Mouse (Mus musculus) megakaryocyte progenitor cell, adult 5-6 weeks (primary cell): ENCODE results near the gene Retsat. TPM values are rescaled to one million over a fixed set of nuclear protein-coding genes. Genes with fewer than 3 reads are reported as not detected.

Experiments used
- ATAC-seq: replicated peaks from 2 replicates; pipeline ENCODE4 v1.8.0; 2016; ENCODE audit warnings: mild to moderate bottlenecking, moderate TSS enrichment, inconsistent platforms; ENCODE audit not compliant: poor library complexity
- total RNA-seq, 2 experiments: library from RNA; stranded (forward) in 1 of 2; stranded (reverse) in 1 of 2; fragments of 157-497, 149-512 nt in 1 of 2; fragments of 200-1000 nt in 1 of 2; gene quantifications; 2 replicates each; pipeline versions ENCODE4 v1.2.3 to v1.2.4; 2015 to 2017

The Retsat gene
- total RNA-seq, 2 experiments from 2014 or later: 20.3 to 27.5 TPM

DNA sequence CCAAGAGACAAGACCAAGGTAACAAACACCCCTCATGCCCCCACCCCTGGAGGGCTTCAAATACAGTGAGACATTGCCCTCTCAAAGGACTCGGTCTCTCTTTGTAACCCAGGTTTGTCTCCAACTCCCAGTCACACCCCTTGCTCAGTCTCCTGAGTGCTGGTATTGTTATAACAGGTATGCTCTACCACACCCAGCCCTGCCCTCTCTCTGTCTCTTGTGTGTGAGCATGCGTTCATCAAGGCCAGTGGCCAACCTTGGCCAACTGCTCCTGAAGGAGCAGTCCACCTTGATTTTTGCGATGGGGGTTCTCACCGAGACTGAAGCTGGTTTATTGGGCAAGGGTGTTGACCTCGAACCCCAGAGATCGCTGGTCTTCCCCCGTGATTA is 57.8 kb downstream of the Retsat start:
- ATAC-seq: no peak

DNA sequence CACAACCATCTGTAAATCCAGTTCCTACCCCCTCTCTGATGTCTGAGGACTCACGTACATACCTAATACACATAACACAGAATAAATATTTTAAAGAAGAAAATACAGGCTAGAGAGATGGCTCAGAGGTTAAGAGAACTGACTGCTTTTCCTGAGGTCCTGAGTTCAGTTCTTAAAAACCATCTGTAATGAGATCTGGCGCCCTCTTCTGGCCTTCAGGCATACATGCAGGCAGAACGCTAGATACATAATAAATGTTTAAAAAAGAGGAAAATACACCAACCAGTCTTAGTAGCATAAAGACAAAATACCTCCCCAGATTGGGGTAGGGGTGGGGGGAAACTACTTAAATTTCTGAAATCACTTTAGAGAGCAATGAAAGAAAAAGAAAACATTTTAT is 59.7 kb downstream of the Retsat start:
- ATAC-seq: no peak

Other genes starting within 250 kb of the Retsat start
- gene Tmem150a, start 243.0 kb upstream of the Retsat start, total RNA-seq (2015): 1.1 and 1.2 TPM in 2 replicates
- gene Tmem150a, start 243.0 kb upstream of the Retsat start, total RNA-seq (2017): 0.33 TPM in 1 of 2 replicates, not detected in the other
- gene Rnf181, start 231.5 kb upstream of the Retsat start, total RNA-seq (2015): 65.5 and 87.8 TPM in 2 replicates
- 51.4 and 53.7 TPM in 2 replicates for gene Rnf181, start 231.5 kb upstream of the Retsat start, total RNA-seq (2017)
- 39.1 and 70.3 TPM in 2 replicates for gene Vamp5, start 218.0 kb upstream of the Retsat start, total RNA-seq (2015)
- 13.0 and 34.9 TPM in 2 replicates for gene Vamp5, start 218.0 kb upstream of the Retsat start, total RNA-seq (2017)
- gene Vamp8, start 207.8 kb upstream of the Retsat start, total RNA-seq (2015): 240 and 247 TPM in 2 replicates
- 267 and 283 TPM in 2 replicates for gene Vamp8, start 207.8 kb upstream of the Retsat start, total RNA-seq (2017)
- gene Ggcx, start 184.2 kb upstream of the Retsat start, total RNA-seq (2015): 11.2 and 11.6 TPM in 2 replicates
- gene Ggcx, start 184.2 kb upstream of the Retsat start, total RNA-seq (2017): 6.7 and 8.5 TPM in 2 replicates
- 342 and 403 TPM in 2 replicates for gene Mat2a, start 158.9 kb upstream of the Retsat start, total RNA-seq (2015)
- 192 and 230 TPM in 2 replicates for gene Mat2a, start 158.9 kb upstream of the Retsat start, total RNA-seq (2017)
- gene Sh2d6, start 76.8 kb upstream of the Retsat start, total RNA-seq (2015): not detected in 2 replicates
- not detected in 2 replicates for gene Sh2d6, start 76.8 kb upstream of the Retsat start, total RNA-seq (2017)
- gene Capg, start 54.1 kb upstream of the Retsat start, total RNA-seq (2015): 24.4 and 25.5 TPM in 2 replicates
- gene Capg, start 54.1 kb upstream of the Retsat start, total RNA-seq (2017): 42.7 and 60.1 TPM in 2 replicates
- 12.9 and 15.6 TPM in 2 replicates for gene Elmod3, start 62 bp upstream of the Retsat start, total RNA-seq (2015)
- 9.7 and 13.8 TPM in 2 replicates for gene Elmod3, start 62 bp upstream of the Retsat start, total RNA-seq (2017)
- 51.5 and 57.9 TPM in 2 replicates for gene Tgoln1, start 18.5 kb downstream of the Retsat start, total RNA-seq (2015)
- 55.1 and 64.4 TPM in 2 replicates for gene Tgoln1, start 18.5 kb downstream of the Retsat start, total RNA-seq (2017)
- gene Tcf7l1, start 190.8 kb downstream of the Retsat start, total RNA-seq (2015): 0.37 and 0.52 TPM in 2 replicates
- not detected in 2 replicates for gene Tcf7l1, start 190.8 kb downstream of the Retsat start, total RNA-seq (2017)